ENCODE assay signal across 26 mouse cellular contexts in the genomic region with DNA sequence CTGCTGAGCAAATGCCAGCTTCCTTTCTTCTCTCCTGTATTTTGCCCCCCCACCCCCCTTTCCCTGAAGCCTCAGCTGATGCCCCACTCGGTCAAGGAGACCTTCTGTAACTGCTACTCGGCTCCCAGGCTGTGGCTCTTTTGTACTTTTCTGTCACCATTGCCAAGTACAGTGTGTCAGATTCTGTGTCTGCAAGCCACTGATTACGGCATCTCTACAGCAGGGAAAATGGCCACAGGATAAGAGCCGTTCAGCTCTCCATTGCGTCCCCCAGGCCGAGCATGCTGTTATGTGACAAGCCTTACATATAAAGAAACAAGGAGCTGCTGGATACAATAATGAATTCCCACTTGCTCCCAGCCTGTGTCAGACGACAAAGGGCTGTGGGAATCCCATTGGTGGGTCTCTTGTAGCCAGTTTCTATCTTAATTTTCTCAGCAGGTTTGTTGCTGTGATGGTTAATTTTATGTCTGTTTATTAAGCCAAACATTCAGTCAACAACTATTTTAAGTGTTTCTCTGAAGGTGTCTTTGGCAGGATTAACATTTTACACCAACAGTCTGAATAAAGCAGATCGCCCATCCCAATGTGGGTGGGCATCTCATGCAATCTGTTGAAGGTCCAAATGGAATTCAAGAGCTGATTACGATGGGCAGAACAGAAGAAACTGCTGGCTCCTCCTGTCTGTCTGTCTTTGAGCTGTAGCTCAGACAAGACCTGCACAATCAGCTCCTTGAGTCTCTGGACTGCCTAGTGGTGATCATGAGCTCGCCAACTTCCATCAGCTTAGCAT.
A peak's percentile ranks its signal among the peaks of the same experiment; 100 is the strongest.
DNase-seq lines count a peak whose midpoint lies in the region; ATAC-seq and TF ChIP-seq lines count a peak whose summit lies in the region.
"Had no signal": no experiment of that assay in that cellular context is flagged by ENCODE, and none has a peak within 500 bp of the region (broad histone marks: within the 10 kb centered on the region; RNA-seq: fewer than 3 reads in every experiment).

No protein-coding gene starts in this region.

- H3K4me2 ChIP-seq in forebrain, postnatal 0 days (ENCODE audit: low read depth): no peak overlapping the region
- no peak overlapping the region for H3K4me2 ChIP-seq in forebrain, embryonic 16.5 days (ENCODE audit: low read length)
- H3K4me2 ChIP-seq in kidney, embryonic 16.5 days (replicated peaks; ENCODE audit: low read depth, low read length): no peak overlapping the region
- H3K4me2 ChIP-seq: embryonic facial prominence, embryonic 15.5 days; heart, embryonic 15.5 days; hindbrain, embryonic 15.5 days; limb, embryonic 12.5 days; liver, embryonic 11.5 days; stomach, embryonic 15.5 days had no signal

- no peaks in the 10 kb centered on the region for H3K36me3 ChIP-seq in forebrain, postnatal 0 days (ENCODE audit: insufficient read depth)
- no peaks in the 10 kb centered on the region for H3K36me3 ChIP-seq in forebrain, embryonic 16.5 days (ENCODE audit: control insufficient read depth, insufficient read depth)
- no peaks in the 10 kb centered on the region for H3K36me3 ChIP-seq in kidney, embryonic 16.5 days (ENCODE audit: insufficient read depth, low read length)
- H3K36me3 ChIP-seq: embryonic facial prominence, embryonic 15.5 days; heart, embryonic 15.5 days; hindbrain, embryonic 15.5 days; limb, embryonic 12.5 days; stomach, embryonic 15.5 days had no signal

- H3K27ac ChIP-seq in forebrain, postnatal 0 days (ENCODE audit: low read depth, low read length): no peak overlapping the region
- no peak overlapping the region; the same call in 1 of the 2 replicates for H3K27ac ChIP-seq in forebrain, embryonic 16.5 days (ENCODE audit: low read length)
- H3K27ac ChIP-seq in kidney, embryonic 16.5 days (ENCODE audit: low read length): no peak overlapping the region
- H3K27ac ChIP-seq: embryonic facial prominence, embryonic 15.5 days; gastrocnemius, adult 2 months; heart, embryonic 15.5 days; hindbrain, embryonic 15.5 days; limb, embryonic 12.5 days; macrophage; stomach, embryonic 15.5 days had no signal

- no peaks in the 10 kb centered on the region for H3K9me3 ChIP-seq in forebrain, postnatal 0 days (ENCODE audit: low read length)
- H3K9me3 ChIP-seq in forebrain, embryonic 16.5 days (ENCODE audit: control insufficient read depth, low read length): no peaks in the 10 kb centered on the region
- H3K9me3 ChIP-seq in kidney, embryonic 16.5 days (ENCODE audit: low read length): no peaks in the 10 kb centered on the region
- H3K9me3 ChIP-seq: embryonic facial prominence, embryonic 15.5 days; heart, embryonic 15.5 days; hindbrain, embryonic 15.5 days; limb, embryonic 12.5 days; stomach, embryonic 15.5 days had no signal

- peak; percentile 20; the same call in 1 of the 2 replicates for ATAC-seq in forebrain, postnatal 0 days
- ATAC-seq in forebrain, embryonic 16.5 days: no peak
- ATAC-seq in kidney, embryonic 16.5 days (ENCODE audit: low FRiP score, low TSS enrichment): no peak
- ATAC-seq: liver, postnatal 0 days; lung, postnatal 0 days had no signal

- H3K4me3 ChIP-seq in forebrain, postnatal 0 days (ENCODE audit: low read depth, low read length): no peak overlapping the region
- no peak overlapping the region for H3K4me3 ChIP-seq in forebrain, embryonic 16.5 days (replicated peaks; ENCODE audit: low read length)
- H3K4me3 ChIP-seq in kidney, embryonic 16.5 days (ENCODE audit: low read length): no peak overlapping the region
- H3K4me3 ChIP-seq: embryonic facial prominence, embryonic 15.5 days; gastrocnemius, adult 2 months; heart, embryonic 15.5 days; hindbrain, embryonic 15.5 days; limb, embryonic 12.5 days; stomach, embryonic 15.5 days had no signal

- no peak for TF ChIP-seq CTCF in forebrain, postnatal 0 days (IDR thresholded peaks at IDR 0.05; ENCODE audit: low read depth)

- 34% methylated on average over 10 of the region's 10 CpGs for WGBS in forebrain, postnatal 0 days
- 34% methylated on average over 10 of the region's 10 CpGs for WGBS in forebrain, embryonic 16.5 days
- 83% methylated on average over 10 of the region's 10 CpGs for WGBS in kidney, embryonic 16.5 days

- no peak for DNase-seq in forebrain, postnatal 0 days
- DNase-seq in left cerebral cortex, postnatal 14 days (ENCODE audit: low spot score in 2 of 2): peak; percentile 18 to 26
- DNase-seq in left cerebral cortex, adult 11 months (ENCODE audit: low spot score): no peak
- DNase-seq in brain, adult 2 months (ENCODE audit: low read depth, low spot score): peak; percentile 57
- peak; percentile 23 to 47 for DNase-seq in right cerebral cortex, postnatal 10 days (ENCODE audit: low spot score in 2 of 2)
- DNase-seq in thymus, adult 18-20 months: no peak
- DNase-seq: adrenal gland, postnatal 25 days; cerebellum, adult 11 months; cerebellum, adult 9-11 months; gastrocnemius, adult 2 months; heart, postnatal 36 days; kidney, adult 8-10 months; kidney, postnatal 25 days; liver, postnatal 0 days; thymus, adult 2 months; thymus, postnatal 4 days had no signal

- H3K27me3 ChIP-seq in forebrain, postnatal 0 days (ENCODE audit: insufficient read depth, low read length): no peaks in the 10 kb centered on the region
- H3K27me3 ChIP-seq in forebrain, embryonic 16.5 days (replicated peaks; ENCODE audit: control insufficient read depth, insufficient read depth, low read length): no peaks in the 10 kb centered on the region
- no peaks in the 10 kb centered on the region for H3K27me3 ChIP-seq in kidney, embryonic 16.5 days (ENCODE audit: insufficient read depth, low read length)
- H3K27me3 ChIP-seq: embryonic facial prominence, embryonic 15.5 days; heart, embryonic 15.5 days; hindbrain, embryonic 15.5 days; limb, embryonic 12.5 days; stomach, embryonic 15.5 days had no signal

- no peak overlapping the region for H3K9ac ChIP-seq in forebrain, postnatal 0 days
- no peak overlapping the region for H3K9ac ChIP-seq in forebrain, embryonic 16.5 days (replicated peaks; ENCODE audit: low read depth, low read length)
- H3K9ac ChIP-seq in kidney, embryonic 16.5 days (replicated peaks; ENCODE audit: low read length): no peak overlapping the region
- H3K9ac ChIP-seq: embryonic facial prominence, embryonic 15.5 days; heart, embryonic 15.5 days; hindbrain, embryonic 15.5 days; limb, embryonic 12.5 days; liver, postnatal 0 days; stomach, embryonic 15.5 days had no signal

- 0 out of 2 replicates have a peak, but pooled peaks cover 5% of the 10 kb centered on the region for H3K4me1 ChIP-seq in forebrain, postnatal 0 days (ENCODE audit: insufficient read depth)
- peaks cover 11% of the 10 kb centered on the region for H3K4me1 ChIP-seq in forebrain, embryonic 16.5 days (replicated peaks; ENCODE audit: control insufficient read depth, insufficient read depth, low read length)
- no peaks in the 10 kb centered on the region for H3K4me1 ChIP-seq in kidney, embryonic 16.5 days (ENCODE audit: insufficient read depth, low read length)
- H3K4me1 ChIP-seq: embryonic facial prominence, embryonic 15.5 days; heart, embryonic 15.5 days; limb, embryonic 12.5 days; stomach, embryonic 15.5 days had no signal

- intact Hi-C loops in left cerebral cortex, postnatal 14 days (cut with DNase I): no loop called here

Comparison
In these comparisons a context has a peak if more than half of its experiments do, and no peak if none do; other contexts are left out.
1. DNase-seq: peak in left cerebral cortex, postnatal 14 days (2 of 2), brain, adult 2 months (single experiment) and right cerebral cortex, postnatal 10 days (2 of 2); none in forebrain, postnatal 0 days (single experiment), left cerebral cortex, adult 11 months (single experiment) and thymus, adult 18-20 months (0 of 2).